Mouse (Mus musculus) limb, embryonic 11.5 days (tissue): ENCODE results near the gene Sycn. TPM values are rescaled to one million over a fixed set of nuclear protein-coding genes. Genes with fewer than 3 reads are reported as not detected.

Source experiments
- ATAC-seq: fragments of 200-750 bp; cut with Nextera tagmentation; 2 replicates; pipeline ENCODE4 v1.8.0; 2017; ENCODE audit warnings: low read depth; ENCODE audit not compliant: insufficient number of reproducible peaks, low FRiP score, low TSS enrichment
- DNase-seq: peaks from one replicate; pipeline ENCODE4 v3.0.0-alpha.2; 2015; ENCODE audit warnings: low spot score
- H3K27ac ChIP-seq: fragments of 300-500 bp; sonication (generic); replicated peaks from 2 replicates; pipeline ENCODE4 v1.5.1; 2014; ENCODE audit warnings: low read depth, mild to moderate bottlenecking, low read length
- H3K27me3 ChIP-seq: fragments of 300-500 bp; sonication (generic); 2 replicates; pipeline ENCODE4 v1.6.1; 2014; ENCODE audit warnings: mild to moderate bottlenecking, low read length, mixed read lengths; ENCODE audit not compliant: control insufficient read depth, insufficient read depth
- H3K36me3 ChIP-seq: fragments of 300-500 bp; sonication (generic); 2 replicates; pipeline ENCODE4 v1.6.1; 2014; ENCODE audit warnings: mild to moderate bottlenecking, low read length, moderate library complexity, mixed read lengths; ENCODE audit not compliant: control insufficient read depth, insufficient read depth
- H3K4me1 ChIP-seq: fragments of 300-500 bp; sonication (generic); 2 replicates; pipeline ENCODE4 v1.6.1; 2014; ENCODE audit warnings: low read length, mixed read lengths; ENCODE audit not compliant: control insufficient read depth, insufficient read depth
- H3K4me2 ChIP-seq: fragments of 300-500 bp; sonication (generic); 2 replicates; pipeline ENCODE4 v1.6.1; 2014; ENCODE audit warnings: low read depth, mild to moderate bottlenecking, moderate library complexity; ENCODE audit not compliant: severe bottlenecking
- H3K4me3 ChIP-seq: fragments of 300-500 bp; sonication (generic); 2 replicates; pipeline ENCODE4 v1.5.1; 2014; ENCODE audit warnings: low read depth, low read length
- H3K9ac ChIP-seq: fragments of 300-500 bp; sonication (generic); 2 replicates; pipeline ENCODE4 v1.6.1; 2014; ENCODE audit warnings: mild to moderate bottlenecking, low read length
- H3K9me3 ChIP-seq: fragments of 300-500 bp; sonication (generic); 2 replicates; pipeline ENCODE4 v1.6.1; 2016; ENCODE audit warnings: low read length; ENCODE audit not compliant: control insufficient read depth
- WGBS: fragments of 180-500 bp; shearing (Covaris S2); extraction: QIAGEN DNeasy Blood & Tissue Kit; methylation state at CpG from one replicate; pipeline ENCODE4 v1.1.7; 2014; 5-methylcytosine and 5-hydroxymethylcytosine counted together
- polyA plus RNA-seq: library from polyadenylated mRNA; unstranded; fragments of >200 nt; fragmentation: Nextera tagmentation; extraction: Ambion mirVana; gene quantifications from 2 replicates; pipeline ENCODE4 v1.2.1, GENCODE M21; 2014

Gene Sycn
- polyA plus RNA-seq, 1 experiment from 2014 or later: not detected

DNA sequence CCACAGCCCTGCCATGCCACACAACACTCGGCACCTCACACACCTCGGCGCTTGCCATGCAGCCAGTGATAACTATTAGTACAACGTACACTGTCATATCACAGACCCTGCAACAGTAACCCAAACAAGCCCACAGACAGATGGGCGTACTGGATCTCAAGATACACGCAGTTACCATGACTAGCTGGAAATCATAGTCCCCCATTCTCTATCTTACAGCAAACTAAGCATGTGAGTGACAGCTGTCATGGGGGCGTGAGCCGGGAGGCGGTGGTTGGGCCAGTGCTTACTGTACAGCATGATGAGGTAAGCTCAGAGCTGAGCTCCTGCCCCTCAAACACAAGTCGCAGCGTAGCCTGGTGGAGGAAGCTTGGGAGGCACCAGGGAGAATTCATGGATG, 34.9 kb downstream of the Sycn start:
- Histone ChIP-seq H3K9me3 (no peaks in the 10 kb centered on the region), H3K9ac (no peak overlapping the region), H3K4me3 (no peak overlapping the region), H3K27me3 (no peaks in the 10 kb centered on the region), H3K4me1 (no peaks in the 10 kb centered on the region), H3K4me2 (no peak overlapping the region), H3K36me3 (no peaks in the 10 kb centered on the region), H3K27ac (no peak overlapping the region)
- WGBS: 91% methylated on average over 11 of the region's 11 CpGs
- DNase-seq: no peak
- no peak for ATAC-seq

DNA sequence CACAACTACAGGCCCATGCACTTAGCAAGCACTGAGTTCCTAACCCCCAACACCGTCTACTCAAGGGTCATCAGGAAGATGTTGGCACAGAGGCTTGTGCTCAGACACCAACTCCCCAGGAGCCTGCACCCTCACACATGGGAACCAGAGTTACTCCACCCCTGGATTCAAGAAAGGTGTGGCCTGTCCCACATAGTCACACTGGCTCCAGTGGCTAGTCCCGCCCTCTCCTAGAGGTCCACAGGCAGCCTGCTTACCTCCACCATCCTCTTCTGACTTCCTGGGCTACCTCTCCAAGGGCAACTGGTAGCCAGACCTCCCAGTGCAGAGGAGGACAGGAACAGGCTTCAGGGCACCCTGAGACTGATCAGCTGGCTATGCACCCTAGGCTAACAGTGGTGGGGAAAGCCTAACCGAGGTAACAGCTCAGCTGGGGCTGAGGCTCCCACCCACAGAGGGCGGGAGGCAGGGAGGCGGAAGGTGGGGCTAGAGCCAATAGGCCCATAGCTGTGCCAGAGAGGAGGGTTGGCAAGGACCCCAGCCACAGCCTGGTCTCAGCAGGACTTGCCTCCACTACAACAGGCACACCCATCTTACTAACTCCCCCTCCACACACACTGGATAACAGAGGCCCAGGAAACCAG, 35.7 kb downstream of the Sycn start:
- Histone ChIP-seq H3K27me3 (no peaks in the 10 kb centered on the region), H3K9me3 (no peaks in the 10 kb centered on the region), H3K4me2 (no peak overlapping the region), H3K4me1 (no peaks in the 10 kb centered on the region), H3K27ac (no peak overlapping the region), H3K9ac (no peak overlapping the region), H3K4me3 (no peak overlapping the region), H3K36me3 (no peaks in the 10 kb centered on the region)
- 0 out of 2 replicates have a peak, but pooled peaks have one; percentile 12 for ATAC-seq
- DNase-seq: no peak
- 75% methylated on average over 5 of the region's 5 CpGs for WGBS

DNA sequence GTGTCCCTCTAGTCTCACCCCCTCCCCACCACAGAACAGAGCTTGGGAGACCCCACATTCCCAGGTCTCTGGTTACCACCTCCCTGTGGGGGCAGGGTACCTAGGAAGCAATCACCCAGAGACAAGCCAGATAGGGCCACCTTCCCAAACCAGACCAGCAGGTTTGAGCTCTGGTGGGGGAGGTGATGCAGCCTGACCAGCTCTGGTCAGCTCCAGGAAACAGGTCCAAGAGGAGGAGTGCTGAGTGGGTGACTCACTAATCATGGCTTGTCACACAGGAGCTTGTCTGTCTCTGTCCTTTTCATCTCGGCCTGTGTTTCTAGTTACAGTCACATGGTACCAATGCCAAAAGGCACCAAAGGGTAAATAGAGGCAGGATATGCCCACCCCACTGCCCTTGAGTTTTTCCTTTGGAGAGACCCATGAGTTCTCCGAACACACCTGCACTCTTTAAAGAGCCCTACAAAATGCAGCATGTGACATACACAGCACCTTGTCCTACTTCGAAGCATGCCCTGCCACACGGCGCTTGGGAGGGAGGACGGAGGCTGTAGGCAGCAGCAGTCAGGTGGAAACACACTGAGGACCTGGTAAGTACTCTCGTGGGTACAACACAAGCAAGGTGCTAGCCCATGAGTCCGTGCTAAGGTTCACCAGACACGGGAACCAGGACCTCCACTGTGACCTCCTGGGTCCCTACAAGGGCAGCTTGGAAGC, 37.3 kb downstream of the Sycn start:
- no peak overlapping the region for H3K27ac ChIP-seq

DNA sequence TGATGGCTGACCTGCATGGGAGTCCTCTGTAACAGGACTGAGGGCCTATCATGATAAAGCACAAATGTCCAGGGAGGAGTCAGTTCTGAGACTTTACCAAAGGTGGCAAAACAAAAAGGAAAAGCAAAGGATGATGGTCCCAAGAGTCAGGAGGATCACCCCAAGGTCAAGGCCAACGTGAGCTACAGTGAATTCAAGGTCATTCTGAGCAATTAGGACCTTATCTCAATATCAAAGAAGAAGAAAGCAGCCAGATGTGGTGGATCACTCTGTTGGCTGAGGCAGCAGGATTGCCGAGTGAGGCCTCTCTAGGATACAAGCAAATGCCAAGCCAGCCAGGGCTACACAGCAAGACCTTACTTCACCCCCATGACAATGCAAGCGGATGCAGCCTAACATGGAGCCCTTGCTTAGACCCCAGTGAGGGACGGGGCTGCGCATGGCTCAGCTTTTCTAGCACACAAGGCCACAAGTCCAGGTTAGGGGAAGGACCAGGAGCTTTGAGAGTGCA, 37.9 kb downstream of the Sycn start:
- H3K4me3 ChIP-seq: no peak overlapping the region
- WGBS: 74% methylated on average over 5 of the region's 5 CpGs
- H3K4me2 ChIP-seq: no peak overlapping the region
- H3K9me3 ChIP-seq: no peaks in the 10 kb centered on the region
- H3K4me1 ChIP-seq: no peaks in the 10 kb centered on the region
- no peaks in the 10 kb centered on the region for H3K27me3 ChIP-seq
- no peak for DNase-seq
- no peak overlapping the region for H3K27ac ChIP-seq
- ATAC-seq: no peak
- no peak overlapping the region for H3K9ac ChIP-seq
- no peaks in the 10 kb centered on the region for H3K36me3 ChIP-seq

More for the DNA sequence above, 37.3 kb downstream of the Sycn start:
- no peaks in the 10 kb centered on the region for H3K36me3 ChIP-seq
- H3K4me2 ChIP-seq: no peak overlapping the region
- H3K4me1 ChIP-seq: no peaks in the 10 kb centered on the region
- H3K4me3 ChIP-seq: no peak overlapping the region
- no peak for ATAC-seq
- DNase-seq: no peak
- no peaks in the 10 kb centered on the region for H3K27me3 ChIP-seq
- WGBS: 77% methylated on average over 9 of the region's 9 CpGs
- H3K9me3 ChIP-seq: no peaks in the 10 kb centered on the region
- no peak overlapping the region for H3K9ac ChIP-seq

DNA sequence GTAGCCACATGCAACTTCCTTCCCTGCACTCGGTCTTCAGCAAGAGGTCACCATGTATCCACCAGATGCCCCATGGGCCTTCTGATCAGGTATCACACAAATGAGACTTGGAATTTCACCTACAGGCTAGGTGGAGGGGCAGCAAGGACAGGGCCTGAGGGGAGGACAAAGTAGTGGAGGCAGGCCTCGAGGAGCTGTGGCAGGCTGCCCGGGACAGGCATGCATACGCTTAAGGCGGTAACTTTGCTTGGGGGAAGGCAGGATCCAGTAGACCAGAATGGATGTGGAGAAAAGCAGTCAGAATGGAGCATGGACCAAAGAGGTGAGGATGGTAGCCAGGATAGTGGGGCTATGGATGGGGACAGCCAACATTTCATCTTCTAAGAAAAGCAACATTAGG, 39.1 kb downstream of the Sycn start:
- H3K9ac ChIP-seq: no peak overlapping the region
- ATAC-seq (no peak), DNase-seq (no peak)
- no peaks in the 10 kb centered on the region for H3K9me3 ChIP-seq
- H3K4me1 ChIP-seq: no peaks in the 10 kb centered on the region
- no peak overlapping the region for H3K4me2 ChIP-seq
- WGBS: 83% methylated on average over 5 of the region's 5 CpGs
- no peak overlapping the region for H3K4me3 ChIP-seq
- H3K27me3 ChIP-seq: no peaks in the 10 kb centered on the region
- H3K36me3 ChIP-seq: no peaks in the 10 kb centered on the region
- H3K27ac ChIP-seq: no peak overlapping the region

DNA sequence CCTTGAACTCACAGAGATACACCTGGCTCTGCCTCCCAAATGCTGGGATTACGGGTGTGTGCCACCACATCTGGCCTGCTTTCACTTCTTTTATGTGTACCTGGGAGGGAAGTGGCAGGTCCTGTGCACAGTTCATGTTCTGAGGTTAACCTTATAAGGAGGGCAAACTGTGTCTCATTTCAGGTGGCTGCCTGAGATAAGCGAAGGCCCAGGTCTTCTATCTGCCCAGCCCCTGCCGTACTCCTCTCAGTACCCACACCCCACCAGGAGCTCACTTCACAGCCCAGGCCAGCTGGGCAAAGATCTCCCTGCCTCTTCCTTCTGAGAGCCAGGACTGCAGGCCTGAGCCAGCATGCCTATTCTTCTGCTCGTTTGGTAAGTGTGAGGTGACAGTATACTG, 41.0 kb downstream of the Sycn start:
- Histone ChIP-seq H3K4me2 (no peak overlapping the region), H3K9ac (no peak overlapping the region), H3K4me1 (peaks cover 2% of the 10 kb centered on the region), H3K27me3 (no peaks in the 10 kb centered on the region), H3K27ac (no peak overlapping the region), H3K4me3 (no peak overlapping the region), H3K9me3 (no peaks in the 10 kb centered on the region), H3K36me3 (no peaks in the 10 kb centered on the region)
- no peak for DNase-seq
- WGBS: 79% methylated on average over 4 of the region's 4 CpGs
- ATAC-seq: no peak

DNA sequence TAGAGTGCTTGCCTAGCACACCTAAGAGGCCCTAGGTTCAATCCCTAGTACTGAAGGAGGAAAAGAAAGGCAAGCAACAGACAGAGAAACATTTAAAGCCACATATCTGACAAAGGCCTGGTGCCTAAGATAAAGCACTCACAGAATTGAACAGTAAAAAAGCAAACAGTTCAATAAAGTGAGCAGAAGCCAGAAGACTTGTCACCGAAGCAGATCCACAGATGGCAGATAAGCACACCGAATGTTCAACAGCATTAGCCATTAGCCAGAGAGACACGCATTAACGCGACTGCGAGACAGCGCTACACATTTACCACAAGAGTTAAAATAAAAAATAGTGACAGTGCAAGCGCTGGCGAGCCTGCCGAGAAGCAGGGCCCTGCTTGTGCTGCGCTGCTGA, 42.2 kb downstream of the Sycn start:
- H3K9me3 ChIP-seq: no peaks in the 10 kb centered on the region
- no peak overlapping the region for H3K4me2 ChIP-seq
- no peak overlapping the region for H3K27ac ChIP-seq
- H3K4me1 ChIP-seq: peaks cover 13% of the 10 kb centered on the region
- ATAC-seq (no peak), DNase-seq (no peak)
- no peak overlapping the region for H3K4me3 ChIP-seq
- no peaks in the 10 kb centered on the region for H3K36me3 ChIP-seq
- H3K9ac ChIP-seq: no peak overlapping the region
- no peaks in the 10 kb centered on the region for H3K27me3 ChIP-seq
- WGBS: 89% methylated on average over 11 of the region's 11 CpGs

DNA sequence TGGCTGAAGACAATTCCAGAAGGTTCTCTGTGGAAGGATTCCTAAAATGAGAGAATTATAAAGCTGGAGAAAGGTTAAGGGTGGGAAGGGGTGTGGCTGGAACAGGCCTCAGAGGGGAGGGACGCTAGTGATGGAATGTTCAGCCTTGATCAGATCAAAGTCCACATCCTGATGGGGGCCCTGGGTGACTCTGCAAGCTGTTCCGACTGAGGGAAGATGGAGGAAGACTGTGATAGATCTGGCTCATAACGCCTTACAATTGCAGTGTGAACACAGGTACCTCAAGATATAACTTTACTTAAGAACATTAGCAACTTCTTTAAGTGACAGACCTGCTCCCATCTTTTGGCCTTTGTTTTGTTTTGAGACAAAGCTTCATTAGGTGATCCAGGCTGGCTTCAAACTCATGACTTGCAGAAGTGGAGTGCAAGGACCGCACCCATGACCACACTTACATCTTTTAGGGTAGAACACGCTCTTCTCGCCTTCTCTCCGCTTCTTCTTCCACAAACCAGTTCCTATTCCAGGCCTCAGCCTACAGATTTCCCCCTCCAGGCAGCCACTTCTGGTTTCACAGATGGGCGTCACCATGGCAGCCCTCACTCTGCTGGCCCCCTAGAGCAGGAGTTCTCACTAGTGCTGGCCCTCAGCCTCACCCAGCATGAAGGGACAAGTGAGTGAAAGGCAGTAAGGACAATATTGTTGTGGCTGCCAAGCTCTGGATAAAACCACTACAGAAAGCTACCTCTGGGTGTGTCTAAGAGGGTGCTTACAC, 43.1 kb downstream of the Sycn start:
- DNase-seq: no peak
- no peak overlapping the region for H3K9ac ChIP-seq
- H3K9me3 ChIP-seq: no peaks in the 10 kb centered on the region
- H3K4me3 ChIP-seq: no peak overlapping the region
- H3K4me1 ChIP-seq: peaks cover 17% of the 10 kb centered on the region
- H3K27me3 ChIP-seq: no peaks in the 10 kb centered on the region
- ATAC-seq: no peak
- WGBS: 69% methylated on average over 8 of the region's 8 CpGs
- no peaks in the 10 kb centered on the region for H3K36me3 ChIP-seq
- no peak overlapping the region for H3K27ac ChIP-seq
- no peak overlapping the region for H3K4me2 ChIP-seq
